Mouse (Mus musculus): ENCODE results near the gene Cep152. TPM values are rescaled to one million over a fixed set of nuclear protein-coding genes. Genes with fewer than 3 reads are reported as not detected.
A peak's percentile ranks its signal among the peaks of the same experiment; 100 is the strongest.

Gene Cep152
- 1 to 10 TPM; 1.4 to 1.5 TPM for total RNA-seq (2021)
- long read RNA-seq, experiment 1, partial matches to known transcripts, result 0 of 2 reads
- long read RNA-seq, experiment 1, other reads (novel, unspliced or antisense), result 2 of 2 reads
- long read RNA-seq, experiment 2, result 0 reads

GRCm38 (mm10) chr2:125624837-125625351, at the start of gene Cep152:
TSS of gene Cep152 (minus strand) at chr2:125625113.
- peak; percentile 97 to 99 for DNase-seq

GRCm38 (mm10) chr2:125672957-125673631, 48.2 kb upstream of the Cep152 start, which contains the start of gene Eid1:
TSS of gene Eid1 (plus strand) at chr2:125673095.
- DNase-seq, result peak; percentile 84 to 87

DNA sequence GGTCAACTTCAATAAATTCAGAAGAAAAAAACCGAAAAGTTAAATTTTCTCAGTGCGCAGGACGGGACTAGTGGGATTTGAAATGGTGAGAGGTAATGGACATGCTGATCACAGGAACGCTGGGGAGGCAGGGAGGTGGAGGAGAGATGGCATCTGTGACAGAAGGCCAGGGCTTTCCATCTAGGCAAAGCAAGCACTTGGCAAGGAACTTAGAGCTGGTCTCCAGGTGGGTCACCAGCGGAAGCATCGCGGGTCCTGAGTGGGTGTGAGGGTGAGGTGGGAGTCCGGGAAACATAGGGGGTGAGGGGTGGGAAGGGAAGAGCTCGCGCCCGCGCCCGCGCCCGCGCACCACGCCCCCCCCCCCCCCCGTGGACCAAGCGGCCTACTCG, 47.6 kb upstream of the Cep152 start:
- DNase-seq, result no peak

DNA sequence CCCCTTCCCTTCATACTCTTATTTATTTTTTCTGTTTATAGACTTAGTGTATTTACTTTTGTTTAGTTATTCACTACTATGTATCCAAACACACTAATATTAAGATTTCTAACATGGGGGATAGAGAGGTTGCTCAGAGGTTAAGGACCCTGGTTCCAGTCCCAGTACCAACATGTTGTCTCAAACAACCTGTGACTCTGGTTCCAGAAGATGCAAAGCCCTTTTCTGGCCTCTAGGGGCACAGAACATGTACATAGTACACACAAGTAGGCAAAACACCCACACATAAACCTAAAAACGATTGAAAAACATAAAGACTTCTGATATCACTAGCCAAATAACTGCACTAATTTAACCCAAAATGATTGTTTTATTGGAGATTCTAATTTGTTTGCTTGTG, 45.9 kb upstream of the Cep152 start:
- DNase-seq, result no peak

DNA sequence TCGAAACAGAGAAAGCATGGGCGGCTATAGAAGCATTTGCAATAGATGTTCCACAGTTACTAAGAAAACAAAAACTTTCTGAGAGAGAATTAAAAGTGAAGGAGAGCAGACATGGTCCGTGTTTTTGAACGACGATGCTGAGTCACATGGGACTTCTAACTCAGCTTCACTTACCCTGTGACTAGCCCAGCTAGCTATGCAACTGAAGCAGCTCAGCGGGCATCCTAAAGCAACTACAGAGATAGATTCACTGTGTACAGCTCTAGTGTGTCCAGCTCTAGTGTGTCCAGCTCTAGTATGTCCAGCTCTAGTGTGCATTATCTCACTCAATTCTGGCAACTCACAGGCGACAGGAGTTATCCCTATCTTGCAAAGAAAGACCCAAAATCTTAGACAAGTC, 42.8 kb upstream of the Cep152 start:
- no peak for DNase-seq

- DNase-seq, result peak in 1 of 2 experiments; percentile 25
Observed at GRCm38 (mm10) chr2:125667184-125667583, 42.3 kb upstream of the Cep152 start.

GRCm38 (mm10) chr2:125666668-125667067, 41.8 kb upstream of the Cep152 start:
- DNase-seq, result no peak

DNA sequence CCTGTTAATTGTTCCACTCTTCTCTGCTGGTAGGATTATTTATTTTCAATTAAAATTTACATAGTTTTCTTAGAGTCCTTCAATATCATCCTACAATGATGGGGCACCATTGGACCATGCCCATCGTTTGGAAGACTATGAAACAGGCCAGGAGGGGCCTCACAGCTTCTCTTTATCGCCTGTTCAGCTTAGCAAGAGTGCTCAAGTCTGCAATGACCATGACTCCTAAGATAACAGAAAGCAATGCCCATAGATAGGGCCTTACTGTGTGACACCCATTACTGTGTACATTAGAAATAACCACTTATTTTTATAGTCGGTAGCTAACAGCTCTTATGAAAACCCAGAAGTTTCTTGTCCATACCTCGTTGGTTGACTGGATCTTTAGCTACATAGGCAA, 41.0 kb upstream of the Cep152 start:
- no peak for DNase-seq

GRCm38 (mm10) chr2:125665213-125665612, 40.3 kb upstream of the Cep152 start:
- DNase-seq, result no peak

GRCm38 (mm10) chr2:125662517-125662916, 37.6 kb upstream of the Cep152 start:
- no peak for DNase-seq

GRCm38 (mm10) chr2:125661156-125661555, 36.2 kb upstream of the Cep152 start:
- DNase-seq, result no peak

- no peak for DNase-seq
Observed at GRCm38 (mm10) chr2:125660537-125661130, 35.7 kb upstream of the Cep152 start.

DNA sequence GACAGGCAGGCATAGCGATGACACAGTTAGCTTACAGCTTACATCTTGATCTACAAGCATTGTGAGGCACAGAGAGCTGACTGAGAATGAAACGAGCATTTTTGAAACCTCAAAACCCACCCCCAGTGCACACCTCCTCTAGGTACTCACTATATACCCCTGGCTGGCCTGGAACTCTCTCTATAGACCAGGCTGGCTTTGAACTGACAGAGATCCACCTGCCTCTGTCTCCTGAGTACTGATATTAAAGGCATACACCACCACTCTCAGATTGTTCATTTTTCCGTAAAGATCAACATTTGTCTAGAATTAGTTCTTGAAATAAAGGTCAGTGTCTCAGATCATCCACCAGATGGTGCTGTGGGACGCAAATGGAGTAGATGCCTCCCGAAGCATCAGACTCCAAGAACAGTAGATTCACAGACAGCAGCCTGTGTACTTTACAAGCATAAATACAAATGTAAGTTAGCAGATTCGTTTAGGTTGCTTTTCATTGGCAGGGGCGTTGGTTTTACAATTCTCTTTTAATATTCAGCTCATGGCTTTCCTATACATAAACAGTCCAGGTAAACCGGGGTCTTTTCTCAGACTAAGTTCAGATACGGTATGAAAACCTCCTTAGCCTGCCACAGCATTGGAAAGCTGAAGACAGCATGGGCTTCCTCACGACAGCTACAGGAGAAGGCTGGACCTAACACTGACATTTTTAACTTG, 35.1 kb upstream of the Cep152 start:
- peak; percentile 74 to 86 for DNase-seq

DNA sequence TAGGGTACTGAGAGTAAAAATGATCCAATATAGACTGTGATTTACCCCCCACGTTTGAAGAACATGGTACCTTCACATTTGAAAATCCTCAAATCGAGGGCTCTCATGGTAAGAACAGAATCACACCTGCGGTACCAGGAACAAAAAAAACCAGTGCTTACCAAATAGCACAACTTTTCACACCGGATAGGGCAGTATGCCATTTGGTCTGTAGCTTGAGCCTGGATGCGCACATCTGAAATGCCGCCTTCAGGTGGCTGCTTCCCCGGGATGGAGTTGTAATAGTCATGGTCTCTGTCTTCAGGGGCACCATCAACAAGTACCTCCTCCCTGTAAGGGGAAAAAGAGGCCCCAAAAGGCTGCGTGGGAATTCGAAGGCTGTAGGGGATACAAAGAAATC, 30.5 kb upstream of the Cep152 start:
- no peak for DNase-seq

DNA sequence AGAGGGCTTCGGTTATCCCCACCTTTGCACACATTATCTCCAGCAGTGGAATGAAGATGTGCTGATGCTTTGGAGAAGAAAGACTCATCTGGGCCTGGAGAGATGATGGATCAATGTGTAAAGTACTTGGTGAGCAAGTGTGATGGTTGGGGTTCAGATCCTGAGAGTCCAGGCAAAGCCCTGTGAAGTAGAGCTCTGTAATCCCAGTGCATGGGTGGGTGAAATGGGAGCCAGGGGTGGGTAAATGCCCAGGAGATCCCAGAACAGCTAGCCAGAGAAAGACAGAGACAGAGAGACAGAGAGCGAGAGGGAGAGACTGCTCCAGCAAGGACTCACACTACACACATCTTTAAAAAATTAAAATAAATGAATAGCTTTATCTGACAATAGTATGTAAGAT, 28.4 kb upstream of the Cep152 start:
- no peak for DNase-seq

- DNase-seq, result peak; percentile 30 to 66
Observed at GRCm38 (mm10) chr2:125651563-125651962, 26.6 kb upstream of the Cep152 start.

DNA sequence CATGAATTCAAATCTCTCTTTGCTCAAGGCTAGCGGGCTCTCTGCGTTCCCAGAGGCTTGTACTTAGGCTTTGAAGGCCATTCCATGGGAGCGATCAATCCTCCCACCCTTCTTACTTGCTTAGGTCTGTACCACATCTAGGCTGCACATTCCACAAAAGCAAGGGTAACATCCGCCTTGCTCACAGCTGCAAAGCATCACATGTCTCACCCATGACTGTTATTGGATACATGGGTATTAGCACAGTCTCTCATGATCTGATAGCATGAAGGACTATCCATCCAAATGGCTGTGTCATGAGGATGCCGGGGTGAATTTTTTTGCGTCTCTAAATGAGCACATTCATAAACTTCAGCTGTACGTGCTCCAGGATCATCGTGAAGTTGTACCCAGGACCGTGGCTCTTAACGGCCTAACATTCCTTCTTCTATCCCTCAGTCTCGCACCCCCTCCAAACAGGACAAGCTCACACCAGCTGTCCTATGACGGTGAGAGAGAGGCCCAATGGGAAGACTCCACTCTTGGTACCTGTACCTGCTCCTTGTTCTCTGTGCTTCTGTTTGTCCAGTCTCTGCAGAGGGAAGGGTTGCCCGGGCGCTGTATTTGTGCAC, 25.9 kb upstream of the Cep152 start:
- no peak for DNase-seq

DNA sequence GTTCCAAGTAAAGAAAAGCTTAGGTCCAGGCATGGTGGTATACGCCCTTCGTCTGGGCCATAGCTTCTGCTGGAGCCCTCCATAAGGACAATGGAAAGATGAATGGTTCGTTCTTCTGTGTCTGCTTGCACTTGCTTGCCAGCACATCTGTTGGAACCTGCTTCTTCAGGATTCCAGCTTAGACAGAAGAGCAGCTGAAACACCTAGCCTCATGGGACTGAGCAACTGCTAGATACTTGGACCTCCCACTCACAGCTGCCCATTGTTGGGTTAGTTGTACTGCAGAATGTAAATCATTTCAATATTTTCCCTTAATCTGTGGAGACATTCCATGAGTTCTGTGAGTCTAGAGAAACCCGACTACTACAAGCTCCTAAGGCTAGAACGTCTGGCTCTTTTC, 25.1 kb upstream of the Cep152 start:
- no peak for DNase-seq

GRCm38 (mm10) chr2:125644912-125645311, 20.0 kb upstream of the Cep152 start:
- no peak for DNase-seq

DNA sequence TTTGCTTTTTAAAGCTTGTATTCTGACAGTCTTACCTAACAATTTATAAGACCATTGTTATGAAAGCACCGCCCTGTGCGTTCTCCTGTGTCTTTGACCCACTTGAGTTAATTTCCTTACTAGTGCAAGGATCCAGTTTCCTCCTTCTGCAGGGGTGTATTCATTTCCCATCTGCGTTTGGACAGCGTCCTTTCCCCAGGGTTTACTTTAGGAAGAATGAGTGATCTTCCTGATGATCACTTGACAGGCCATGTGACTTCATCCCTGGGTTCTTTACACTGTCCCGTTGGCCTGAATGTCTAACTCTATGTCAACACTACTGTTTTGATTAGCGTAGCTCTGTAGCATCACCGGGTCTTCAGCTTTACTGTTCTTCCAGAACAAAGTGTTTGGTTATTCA, 12.4 kb upstream of the Cep152 start:
- peak in 1 of 2 experiments; percentile 19 for DNase-seq

DNA sequence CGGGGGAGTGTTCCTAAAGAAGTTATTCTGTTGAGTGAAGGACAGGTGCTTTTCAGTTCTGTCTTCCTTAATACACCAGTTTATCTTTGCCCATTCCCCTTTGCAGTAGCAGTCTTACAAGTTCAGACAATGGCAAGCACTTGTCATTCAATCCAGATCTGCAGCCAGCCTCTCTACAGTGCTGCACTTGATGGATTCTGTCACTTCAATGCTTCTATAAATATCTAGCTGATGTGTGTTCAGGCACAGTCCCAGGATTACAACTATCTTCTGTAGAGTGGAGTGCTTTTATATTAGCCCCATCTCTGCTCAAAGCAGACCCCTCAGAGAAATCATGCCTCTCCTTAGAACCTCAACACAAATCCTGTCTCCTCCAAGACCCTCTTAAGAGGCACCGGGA, 5.1 kb upstream of the Cep152 start:
- DNase-seq, result peak in 1 of 2 experiments; percentile 30

- no peak for DNase-seq
Observed at GRCm38 (mm10) chr2:125628487-125628886, 3.6 kb upstream of the Cep152 start.

GRCm38 (mm10) chr2:125626536-125626935, 1.6 kb upstream of the Cep152 start:
- DNase-seq, result no peak

All from heart, adult 18-20 months (tissue).